Mouse (Mus musculus) cerebellum, postnatal 10 days (tissue): ENCODE measurements around the gene Abl2.
A peak's percentile ranks its signal among the peaks of the same experiment; 100 is the strongest.

Source experiments
- DNase-seq, 2 experiments: peaks; one replicate each; pipeline ENCODE4 v3.0.0; 2021; ENCODE audit warnings: mixed read lengths in 2 of 2

Gene Abl2

GRCm38 (mm10) chr1:156672720-156673475, 114.3 kb downstream of the Abl2 start:
- DNase-seq = no peak

GRCm38 (mm10) chr1:156673476-156674194, 115.0 kb downstream of the Abl2 start:
- peak; percentile 29 to 42 for DNase-seq

DNA sequence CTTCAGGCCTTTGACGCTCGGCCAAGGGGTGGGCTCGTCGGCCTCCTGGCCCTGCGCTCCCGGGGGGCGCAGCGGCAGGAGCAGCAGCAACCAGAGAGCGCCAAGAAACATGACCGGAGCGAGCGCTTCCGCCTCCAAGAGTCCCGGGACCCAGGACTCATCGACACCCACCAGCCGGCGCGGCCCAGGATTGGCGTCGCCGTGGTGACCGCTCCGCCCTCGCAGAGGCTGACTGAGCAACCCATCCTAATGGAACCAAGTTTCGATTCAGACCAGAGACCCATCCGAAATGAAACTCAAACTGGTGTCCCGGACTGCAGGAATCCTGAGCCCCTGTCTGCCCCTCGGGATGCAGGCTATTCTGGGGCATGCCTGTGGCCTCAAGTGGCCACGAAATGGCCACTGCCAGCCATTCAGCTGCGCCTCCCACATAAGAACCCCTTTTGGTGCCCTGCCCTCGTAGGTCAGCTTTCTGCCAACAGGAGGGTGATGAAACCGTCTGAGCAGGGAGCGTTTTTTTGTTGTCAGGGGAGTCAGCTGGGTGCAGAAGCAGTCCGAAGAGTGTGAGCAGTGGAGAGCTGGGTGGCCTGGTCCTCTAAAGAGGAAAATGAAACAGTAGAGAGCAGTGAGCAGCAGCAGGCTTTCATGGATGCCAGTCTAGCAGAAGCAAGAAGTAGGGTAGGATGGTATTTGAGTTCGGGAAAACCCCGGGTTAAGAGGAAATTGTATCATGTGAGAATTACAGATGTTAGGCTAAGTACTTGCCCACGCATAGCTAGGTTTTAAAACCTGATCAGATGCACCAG, 115.8 kb downstream of the Abl2 start, which contains the start of gene Tor3a:
Gene Tor3a, minus strand, starts transcription at position 162 of the 806 bp plus-strand sequence.
- DNase-seq = peak; percentile 69 to 74

DNA sequence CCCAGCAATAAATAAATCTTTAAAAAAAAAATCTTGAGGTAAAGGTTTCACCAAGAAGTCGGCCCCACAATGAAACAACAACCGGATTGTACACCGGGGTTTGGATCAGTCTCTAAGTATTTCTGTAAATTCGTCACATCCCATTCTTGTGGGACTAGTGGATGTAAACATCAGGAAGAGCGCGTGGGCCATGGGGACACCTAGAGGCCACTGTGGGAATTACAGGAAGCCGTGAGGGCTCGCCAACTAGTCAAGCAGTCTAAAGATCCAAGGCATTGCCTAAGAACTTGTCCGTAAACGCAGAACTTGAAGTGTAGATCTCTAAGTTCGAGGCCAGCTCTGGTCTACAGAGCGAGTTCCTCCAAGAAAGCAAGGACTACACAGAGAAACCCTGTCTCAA, 117.6 kb downstream of the Abl2 start:
- peak; percentile 68 to 76 for DNase-seq

DNA sequence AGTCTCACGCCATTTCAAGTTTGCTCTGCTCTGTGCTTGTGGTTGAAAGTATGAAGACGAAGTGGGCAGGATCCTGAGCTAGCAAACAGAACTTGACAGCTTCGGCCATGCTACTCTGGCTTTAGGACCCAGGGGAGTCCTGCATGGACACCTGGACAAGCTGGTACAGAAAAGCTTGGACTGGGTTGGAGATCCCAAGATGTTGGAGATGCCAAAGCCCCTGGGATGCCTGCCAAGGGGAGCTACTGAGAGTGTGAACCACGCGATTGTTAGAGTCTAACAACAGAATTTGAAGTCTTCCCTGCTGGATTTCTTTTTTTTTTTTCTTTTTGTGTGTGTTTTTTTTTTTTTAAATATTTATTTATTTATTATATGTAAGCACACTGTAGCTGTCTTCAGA, 118.0 kb downstream of the Abl2 start:
- peak; percentile 63 to 71 for DNase-seq

GRCm38 (mm10) chr1:156677230-156677629, 118.6 kb downstream of the Abl2 start:
- DNase-seq = no peak

DNA sequence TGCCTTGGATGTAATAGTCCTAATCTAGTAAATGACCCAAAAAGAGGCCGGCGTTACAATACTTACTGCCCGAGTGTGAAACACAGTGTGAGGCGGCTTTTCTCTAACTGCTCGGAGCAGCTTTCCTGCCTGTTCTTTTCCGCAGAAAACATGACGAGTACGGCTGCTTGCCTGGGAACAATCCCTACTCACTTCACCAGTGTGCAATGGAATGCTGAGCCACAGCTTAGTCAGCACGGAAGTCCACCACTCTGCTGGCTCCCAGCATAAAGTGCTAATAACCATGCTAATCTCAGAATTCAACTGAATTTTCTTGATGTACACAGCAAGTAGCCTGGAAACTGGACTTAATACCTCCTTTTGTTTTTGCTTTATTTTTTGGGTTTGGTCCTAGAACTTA, 121.0 kb downstream of the Abl2 start:
- no peak for DNase-seq

- no peak for DNase-seq
Measured at GRCm38 (mm10) chr1:156686025-156686661, 127.6 kb downstream of the Abl2 start.
